Mouse (Mus musculus): ENCODE data around the gene Cfp. TPM values are rescaled to one million over a fixed set of nuclear protein-coding genes. Genes with fewer than 3 reads are reported as not detected.

The Cfp gene
- total and polyA plus RNA-seq, 3 experiments = 23.0 to 66.9 (median 26.1) TPM

GRCm38 (mm10) chrX:20946055-20946454, 14.7 kb upstream of the Cfp start:
- no peak overlapping the region for H3K27ac ChIP-seq (ENCODE audit: insufficient read depth, low read depth)
- H3K27me3 ChIP-seq (replicated peaks) = no peaks in the 10 kb centered on the region
- no peak overlapping the region for H3K4me2 ChIP-seq (ENCODE audit: insufficient read depth, low read depth, poor library complexity, severe bottlenecking)
- H3K9me3 ChIP-seq (replicated peaks; ENCODE audit: low read length) = no peaks in the 10 kb centered on the region
- H3K79me2 ChIP-seq (replicated peaks; ENCODE audit: control insufficient read depth, extremely low read depth, insufficient read depth, poor library complexity, severe bottlenecking) = no peaks in the 10 kb centered on the region
- dilution Hi-C loops (cut with MboI; ENCODE audit: extremely low pct_ligation_motif_present, extremely low pct_unique_long_range_greater_than_20kb, low sequenced_read_pairs) = no loop called here
- in situ Hi-C loops (cut with MboI; ENCODE audit: low pct_ligation_motif_present, low pct_unique_long_range_greater_than_20kb, low sequenced_read_pairs) = loop anchor here (25.0 kb wide), 1 partner anchor 284 kb away; the partner anchor contains the start of gene Uba1
- H3K4me3 ChIP-seq (replicated peaks in 1 of 3; ENCODE audit: low read depth in 2 of 3, low read length in 2 of 3, poor library complexity in 1 of 3) = no peak overlapping the region
- peaks cover 0 to 3% of the 10 kb centered on the region in 2 experiments; a peak in 1 of 4 replicates for H3K4me1 ChIP-seq (ENCODE audit: control insufficient read depth in 1 of 2, insufficient read depth in 2 of 2)
- no peak overlapping the region for H3K9ac ChIP-seq (ENCODE audit: insufficient read depth, low read depth)
- no peak for TF ChIP-seq CHD1 (IDR thresholded peaks at IDR 0.05; ENCODE audit: low read depth, low read length)
- TF ChIP-seq HCFC1 (IDR thresholded peaks at IDR 0.05; ENCODE audit: low read depth, low read length) = no peak
- TF ChIP-seq E2F4 (IDR thresholded peaks at IDR 0.05; ENCODE audit: insufficient replicate concordance, low read depth, low read length) = no peak
- TF ChIP-seq TCF12 (IDR thresholded peaks at IDR 0.05; ENCODE audit: low read depth, low read length) = no peak
- TF ChIP-seq NELFE (IDR thresholded peaks at IDR 0.05; ENCODE audit: low read depth, low read length) = no peak
- peak; percentile 67 for TF ChIP-seq SMC3 (IDR thresholded peaks at IDR 0.05; ENCODE audit: low read depth, low read length)
- TF ChIP-seq ZC3H11A (IDR thresholded peaks at IDR 0.05; ENCODE audit: low read depth, low read length) = no peak
- TF ChIP-seq ELF1 (IDR thresholded peaks at IDR 0.05; ENCODE audit: low read depth, low read length) = no peak
- TF ChIP-seq MXI1 (IDR thresholded peaks at IDR 0.05; ENCODE audit: low read depth, low read length) = no peak
- peak; percentile 51 for TF ChIP-seq RAD21 (IDR thresholded peaks at IDR 0.05; ENCODE audit: low read depth, low read length)
- no peak for TF ChIP-seq GABPA (IDR thresholded peaks at IDR 0.05; ENCODE audit: insufficient replicate concordance, low read depth, low read length)
- no peak for TF ChIP-seq ETS1 (conservative IDR thresholded peaks at IDR 0.05; ENCODE audit: low read depth, low read length)
- no peak for TF ChIP-seq MYC (IDR thresholded peaks at IDR 0.05; ENCODE audit: low read depth, low read length)
- TF ChIP-seq ZNF384 (IDR thresholded peaks at IDR 0.05; ENCODE audit: low read depth, low read length) = no peak
- TF ChIP-seq ZKSCAN1 (IDR thresholded peaks at IDR 0.05; ENCODE audit: borderline replicate concordance, low read depth, low read length) = no peak
- no peak for TF ChIP-seq MAZ (IDR thresholded peaks at IDR 0.05; ENCODE audit: low read depth, low read length)
- no peak for TF ChIP-seq USF1 (IDR thresholded peaks at IDR 0.05; ENCODE audit: low read depth, low read length)
- peak; percentile 18 to 65; a peak in 2 of 4 replicates for TF ChIP-seq CTCF (conservative IDR thresholded peaks at IDR 0.05 in 1 of 2, IDR thresholded peaks at IDR 0.05 in 1 of 2; ENCODE audit: low read depth in 2 of 2, low read length in 2 of 2)
- peak; percentile 38 for DNase-seq (ENCODE audit: extremely low read depth)
- H3K36me3 ChIP-seq (replicated peaks in 1 of 2; ENCODE audit: control insufficient read depth in 1 of 2, insufficient read depth in 1 of 2, low read length in 1 of 2) = peaks cover 3 to 6% of the 10 kb centered on the region in 2 experiments

- Histone ChIP-seq H3K4me3 (replicated peaks in 1 of 3; ENCODE audit: low read depth in 2 of 3, low read length in 2 of 3, poor library complexity in 1 of 3) (no peak overlapping the region), H3K79me2 (replicated peaks; ENCODE audit: control insufficient read depth, extremely low read depth, insufficient read depth, poor library complexity, severe bottlenecking) (no peaks in the 10 kb centered on the region), H3K27me3 (replicated peaks) (no peaks in the 10 kb centered on the region), H3K27ac (ENCODE audit: insufficient read depth, low read depth) (peak overlapping the region; percentile 71; the same call in 1 of the 2 replicates), H3K4me1 (ENCODE audit: control insufficient read depth in 1 of 2, insufficient read depth in 2 of 2) (peaks cover 5 to 31% of the 10 kb centered on the region in 2 experiments), H3K9ac (ENCODE audit: insufficient read depth, low read depth) (no peak overlapping the region), H3K36me3 (replicated peaks in 1 of 2; ENCODE audit: control insufficient read depth in 1 of 2, insufficient read depth in 1 of 2, low read length in 1 of 2) (peaks cover 21 to 41% of the 10 kb centered on the region in 2 experiments), H3K9me3 (replicated peaks; ENCODE audit: low read length) (no peaks in the 10 kb centered on the region), H3K4me2 (ENCODE audit: insufficient read depth, low read depth, poor library complexity, severe bottlenecking) (peak overlapping the region; percentile 44)
- dilution Hi-C loops (cut with MboI; ENCODE audit: extremely low pct_ligation_motif_present, extremely low pct_unique_long_range_greater_than_20kb, low sequenced_read_pairs) (no loop called here), in situ Hi-C loops (cut with MboI; ENCODE audit: low pct_ligation_motif_present, low pct_unique_long_range_greater_than_20kb, low sequenced_read_pairs) (loop anchor here (25.0 kb wide), 1 partner anchor 270 kb away; the partner anchor contains the start of gene Uba1)
- DNase-seq (ENCODE audit: extremely low read depth) = peak; percentile 82
- TF ChIP-seq PAX5 (IDR thresholded peaks at IDR 0.05; ENCODE audit: low read length) (no peak), UBTF (IDR thresholded peaks at IDR 0.05; ENCODE audit: low read depth, low read length) (no peak), JUN (IDR thresholded peaks at IDR 0.05; ENCODE audit: insufficient read depth, low read depth, low read length) (peak; percentile 35; the same call in 1 of the 2 replicates), ZC3H11A (IDR thresholded peaks at IDR 0.05; ENCODE audit: low read depth, low read length) (no peak), POLR2A (IDR thresholded peaks at IDR 0.05; ENCODE audit: low read depth, low read length) (no peak), IRF4 (IDR thresholded peaks at IDR 0.05; ENCODE audit: low read depth, low read length) (peak; percentile 93), MYC (IDR thresholded peaks at IDR 0.05; ENCODE audit: low read depth, low read length) (peak; percentile 64; the same call in 1 of the 2 replicates), ZKSCAN1 (IDR thresholded peaks at IDR 0.05; ENCODE audit: borderline replicate concordance, low read depth, low read length) (no peak), CTCF (conservative IDR thresholded peaks at IDR 0.05 in 1 of 2, IDR thresholded peaks at IDR 0.05 in 1 of 2; ENCODE audit: low read depth in 2 of 2, low read length in 2 of 2) (no peak), NELFE (IDR thresholded peaks at IDR 0.05; ENCODE audit: low read depth, low read length) (0 out of 2 replicates have a peak, but pooled peaks have one; percentile 17), POLR2AphosphoS2 (IDR thresholded peaks at IDR 0.05; ENCODE audit: low read depth, low read length) (no peak), USF1 (IDR thresholded peaks at IDR 0.05; ENCODE audit: low read depth, low read length) (no peak), EP300 (IDR thresholded peaks at IDR 0.05; ENCODE audit: low read length) (peak; percentile 92), GABPA (IDR thresholded peaks at IDR 0.05; ENCODE audit: insufficient replicate concordance, low read depth, low read length) (no peak), ETS1 (conservative IDR thresholded peaks at IDR 0.05; ENCODE audit: low read depth, low read length) (peak; percentile 70), USF2 (conservative IDR thresholded peaks at IDR 0.05; ENCODE audit: low read depth, low read length) (no peak), CHD2 (IDR thresholded peaks at IDR 0.05; ENCODE audit: low read length) (peak; percentile 81), ELF1 (IDR thresholded peaks at IDR 0.05; ENCODE audit: low read depth, low read length) (0 out of 2 replicates have a peak, but pooled peaks have one; percentile 13), MXI1 (IDR thresholded peaks at IDR 0.05; ENCODE audit: low read depth, low read length) (no peak), MAX (IDR thresholded peaks at IDR 0.05; ENCODE audit: low read length) (0 out of 2 replicates have a peak, but pooled peaks have one; percentile 13), ZMIZ1 (IDR thresholded peaks at IDR 0.05; ENCODE audit: low read depth, low read length) (no peak), BHLHE40 (IDR thresholded peaks at IDR 0.05; ENCODE audit: low read depth, low read length) (peak; percentile 94), TCF12 (IDR thresholded peaks at IDR 0.05; ENCODE audit: low read depth, low read length) (peak; percentile 74)
These were observed 608 bp upstream of the Cfp start for GRCm38 (mm10) chrX:20931963-20932362.

Measured in CH12.LX (cell line).